Mouse (Mus musculus): ENCODE data around the gene Tm9sf1.

DNA sequence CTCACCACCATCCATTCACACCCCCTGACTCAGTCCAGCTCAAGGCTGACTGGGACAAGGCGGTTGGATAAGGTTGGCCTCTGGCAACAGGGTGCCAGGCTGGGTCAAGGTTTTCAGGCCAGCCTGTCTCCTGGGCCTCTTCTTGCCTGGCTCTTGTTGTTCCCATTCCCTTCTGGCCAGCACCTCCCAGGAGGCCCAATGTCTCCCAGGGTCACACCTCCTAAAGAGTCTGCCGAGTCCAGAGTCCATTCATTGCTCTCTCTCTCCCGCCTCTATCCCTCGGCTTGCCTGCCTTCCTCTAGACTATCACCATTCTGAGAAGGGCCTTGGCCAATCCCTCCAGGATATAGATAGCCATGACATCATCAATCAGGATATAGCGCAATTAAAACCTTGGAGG, 14.4 kb upstream of the Tm9sf1 start:
- TF ChIP-seq CTCF (IDR thresholded peaks at IDR 0.05; ENCODE audit: low read depth), result no peak
- TF ChIP-seq EP300 (IDR thresholded peaks at IDR 0.05; ENCODE audit: low read depth), result no peak

Measured in liver, postnatal 0 days (tissue).